Mouse (Mus musculus) testis, postnatal 14 days (tissue): ENCODE measurements at regions not wholly inside any gene's neighbourhood (a gene's known extent, or its start where the extent isn't known, plus 50 kb on each side); places are given as distances from the start of the nearest gene placed in this dataset.
"Not testable (repeated sequence)": the region's sequence is repeated elsewhere in the genome, so short reads cannot be mapped to it uniquely, and the experiment has no call there.

Experiments
- DNase-seq: peaks from one replicate; pipeline ENCODE4 v3.0.0; 2021; ENCODE audit warnings: low spot score

GRCm38 (mm10) chr16:55168433-55168832 is 129.4 kb downstream of the Zpld1 start:
- no peak for DNase-seq

GRCm38 (mm10) chr16:55166181-55166848 is 131.5 kb downstream of the Zpld1 start:
- peak; percentile 6 for DNase-seq

- no peak for DNase-seq
Observed at GRCm38 (mm10) chr16:55162926-55163325, 134.9 kb downstream of the Zpld1 start.

GRCm38 (mm10) chr16:55151726-55152125 is 146.1 kb downstream of the Zpld1 start:
- DNase-seq: no peak

GRCm38 (mm10) chr16:55142431-55143173 is 155.2 kb downstream of the Zpld1 start:
- DNase-seq: no peak

- no peak for DNase-seq
Observed at GRCm38 (mm10) chr16:55134961-55135360, 162.8 kb downstream of the Zpld1 start.

- DNase-seq: no peak
Observed at GRCm38 (mm10) chr16:55097651-55098050, 200.1 kb downstream of the Zpld1 start.

GRCm38 (mm10) chr16:55087461-55087860 is 210.3 kb downstream of the Zpld1 start:
- DNase-seq: no peak

GRCm38 (mm10) chr16:55076172-55076571 is 221.6 kb downstream of the Zpld1 start:
- no peak for DNase-seq

- DNase-seq: no peak
Observed at GRCm38 (mm10) chr16:55039777-55040176, 258.0 kb downstream of the Zpld1 start.

- DNase-seq: no peak
Observed at GRCm38 (mm10) chr16:55001661-55002289, 296.0 kb downstream of the Zpld1 start.

- no peak for DNase-seq
Observed at GRCm38 (mm10) chr16:54991595-54992240, 306.1 kb downstream of the Zpld1 start.

GRCm38 (mm10) chr16:54983759-54984218 is 314.0 kb downstream of the Zpld1 start:
- peak; percentile 5 for DNase-seq

- DNase-seq: no peak
Observed at GRCm38 (mm10) chr16:54970356-54970755, 327.4 kb downstream of the Zpld1 start.

- no peak for DNase-seq
Observed at GRCm38 (mm10) chr16:54943808-54944315, 353.9 kb downstream of the Zpld1 start.

- no peak for DNase-seq
Observed at GRCm38 (mm10) chr16:54928259-54928658, 369.5 kb downstream of the Zpld1 start.

- DNase-seq: no peak
Observed at GRCm38 (mm10) chr16:54902911-54903310, 394.9 kb downstream of the Zpld1 start.

- DNase-seq: no peak
Observed at GRCm38 (mm10) chr16:54901461-54901860, 396.3 kb downstream of the Zpld1 start.

GRCm38 (mm10) chr16:54894661-54895060 is 403.1 kb downstream of the Zpld1 start:
- no peak for DNase-seq

- DNase-seq: no peak
Observed at GRCm38 (mm10) chr16:54857369-54857768, 440.4 kb downstream of the Zpld1 start.

GRCm38 (mm10) chr16:54842996-54843395 is 454.8 kb downstream of the Zpld1 start:
- not testable (repeated sequence) for DNase-seq
